Comparison of ENCODE assay signal across 27 mouse cellular contexts in the genomic region with DNA sequence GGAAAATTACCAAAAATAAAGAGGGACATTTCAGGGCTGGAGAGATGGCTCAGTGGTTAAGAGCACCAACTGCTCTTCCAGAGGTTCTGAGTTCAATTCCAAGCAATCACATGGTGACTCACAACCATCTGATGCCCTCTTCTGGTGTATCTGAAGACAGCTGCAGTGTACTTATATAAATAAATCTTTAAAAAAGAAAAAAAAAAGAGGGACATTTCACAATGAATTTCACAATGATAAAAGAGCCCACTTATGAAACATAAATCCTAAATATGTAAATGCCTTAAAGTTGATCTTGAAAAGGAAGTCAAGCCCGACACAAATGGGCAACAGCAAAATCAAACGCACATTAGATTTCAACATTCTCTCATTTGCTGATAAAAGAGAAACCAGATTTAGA. TPM values are rescaled to one million over a fixed set of nuclear protein-coding genes. Genes with fewer than 3 reads are reported as not detected.
DNase-seq lines count a peak whose midpoint lies in the region; TF ChIP-seq lines count a peak whose summit lies in the region.
"Had no signal": no experiment of that assay in that cellular context is flagged by ENCODE, and none has a peak within 500 bp of the region (broad histone marks: within the 10 kb centered on the region; RNA-seq: fewer than 3 reads in every experiment).

No protein-coding gene starts in this region.

- no peaks in the 10 kb centered on the region for H3K79me2 ChIP-seq in heart, adult 2 months (replicated peaks; ENCODE audit: control insufficient read depth, insufficient read depth, low read length)
- peaks cover 9% of the 10 kb centered on the region for H3K79me2 ChIP-seq in MEL (ENCODE audit: control insufficient read depth, insufficient read depth, low read length, poor library complexity)

- TF ChIP-seq CTCF in heart, adult 2 months (IDR thresholded peaks at IDR 0.05) = peak; percentile 30; the same call in 1 of the 2 replicates
- TF ChIP-seq CTCF in left cerebral cortex, adult 2 months (IDR thresholded peaks at IDR 0.05) = peak; percentile 26
- peak; percentile 6 to 50 (median 20); a peak in 2 of 6 replicates for TF ChIP-seq CTCF in MEL (IDR thresholded peaks at IDR 0.05 in 2 of 3, conservative IDR thresholded peaks at IDR 0.05 in 1 of 3; ENCODE audit: control insufficient read depth in 1 of 3, insufficient read depth in 1 of 3, low read depth in 2 of 3, low read length in 3 of 3, poor library complexity in 1 of 3, severe bottlenecking in 1 of 3)

- no peak overlapping the region for H3K4me3 ChIP-seq in heart, adult 2 months
- H3K4me3 ChIP-seq in left cerebral cortex, adult 2 months = no peak overlapping the region
- no peak overlapping the region for H3K4me3 ChIP-seq in MEL (ENCODE audit: control insufficient read depth in 1 of 2, insufficient read depth in 1 of 2, low read depth in 2 of 2, low read length in 2 of 2)
- H3K4me3 ChIP-seq: erythroblast, embryonic 14.5 days; hindbrain, embryonic 10.5 days; intestine, embryonic 15.5 days; limb, embryonic 10.5 days; limb, embryonic 15.5 days; midbrain, embryonic 15.5 days had no signal

- intact Hi-C loops in heart, adult 2 months (cut with DNase I) = no loop called here
- intact Hi-C loops in left cerebral cortex, adult 2 months (cut with DNase I) = no loop called here

- no peaks in the 10 kb centered on the region for H3K9me3 ChIP-seq in MEL (replicated peaks; ENCODE audit: insufficient read depth, low read length)
- H3K9me3 ChIP-seq: hindbrain, embryonic 10.5 days; intestine, embryonic 15.5 days; limb, embryonic 10.5 days; limb, embryonic 15.5 days; midbrain, embryonic 15.5 days had no signal

- H3K27ac ChIP-seq in heart, adult 2 months = no peak overlapping the region
- no peak overlapping the region for H3K27ac ChIP-seq in left cerebral cortex, adult 2 months
- no peak overlapping the region for H3K27ac ChIP-seq in MEL (ENCODE audit: control insufficient read depth, low read depth, low read length)
- H3K27ac ChIP-seq: hindbrain, embryonic 10.5 days; intestine, embryonic 15.5 days; limb, embryonic 10.5 days; limb, embryonic 15.5 days; midbrain, embryonic 15.5 days had no signal

- no peak for TF ChIP-seq POLR2A in heart, adult 2 months (IDR thresholded peaks at IDR 0.05; ENCODE audit: insufficient read depth, low read depth, low read length)
- no peak for TF ChIP-seq POLR2A in MEL (IDR thresholded peaks at IDR 0.05; ENCODE audit: control insufficient read depth in 1 of 2, insufficient read depth in 1 of 2, low read depth in 1 of 2, low read length in 2 of 2, poor library complexity in 1 of 2)

- H3K4me1 ChIP-seq in heart, adult 2 months (ENCODE audit: control insufficient read depth, insufficient read depth, low read length) = no peaks in the 10 kb centered on the region; the same call in 1 of the 2 replicates
- H3K4me1 ChIP-seq in MEL (ENCODE audit: control insufficient read depth in 1 of 2, insufficient read depth in 2 of 2, low read length in 2 of 2) = peaks cover 5 to 8% of the 10 kb centered on the region in 2 experiments; a peak in 2 of 4 replicates
- H3K4me1 ChIP-seq: intestine, embryonic 15.5 days; limb, embryonic 15.5 days had no signal

- no peaks in the 10 kb centered on the region for H3K36me3 ChIP-seq in heart, adult 2 months (ENCODE audit: control insufficient read depth, insufficient read depth, low read length)
- H3K36me3 ChIP-seq in MEL (ENCODE audit: control insufficient read depth in 1 of 2, insufficient read depth in 2 of 2, low read length in 2 of 2) = peaks cover 0 to 11% of the 10 kb centered on the region in 2 experiments; a peak in 2 of 4 replicates
- H3K36me3 ChIP-seq: hindbrain, embryonic 10.5 days; intestine, embryonic 15.5 days; limb, embryonic 10.5 days; limb, embryonic 15.5 days; midbrain, embryonic 15.5 days had no signal

- TF ChIP-seq RAD21 in MEL (IDR thresholded peaks at IDR 0.05; ENCODE audit: low read depth, low read length) = peak; percentile 56

- H3K27me3 ChIP-seq in heart, adult 2 months (ENCODE audit: control insufficient read depth, insufficient read depth, low read length) = no peaks in the 10 kb centered on the region
- H3K27me3 ChIP-seq in MEL (ENCODE audit: control insufficient read depth in 1 of 2, insufficient read depth in 2 of 2, low read length in 2 of 2) = no peaks in the 10 kb centered on the region
- H3K27me3 ChIP-seq: intestine, embryonic 15.5 days; limb, embryonic 15.5 days; midbrain, embryonic 15.5 days had no signal

- WGBS in heart, adult 2 months = 80% methylated on average over 2 of the region's 2 CpGs

- no peak for TF ChIP-seq EP300 in heart, adult 2 months (IDR thresholded peaks at IDR 0.05; ENCODE audit: insufficient read depth, low read depth, low read length)
- TF ChIP-seq EP300 in MEL (IDR thresholded peaks at IDR 0.05; ENCODE audit: low read depth in 1 of 2, low read length in 2 of 2) = no peak

- H3K9ac ChIP-seq in heart, adult 2 months (ENCODE audit: low read depth, low read length) = no peak overlapping the region
- no peak overlapping the region for H3K9ac ChIP-seq in MEL (ENCODE audit: control insufficient read depth, low read depth, low read length, poor library complexity, severe bottlenecking)
- H3K9ac ChIP-seq: forebrain, postnatal 0 days; intestine, embryonic 15.5 days; limb, embryonic 15.5 days had no signal

- DNase-seq in heart, adult 2 months = no peak
- DNase-seq in heart, adult 9 months (ENCODE audit: low spot score in 2 of 2) = no peak
- no peak for DNase-seq in left cerebral cortex, adult 2 months (ENCODE audit: extremely low spot score in 1 of 2, low spot score in 2 of 2)
- DNase-seq in left cerebral cortex, adult 8-10 months (ENCODE audit: low spot score in 2 of 2) = no peak
- DNase-seq in 3T3-L1 (ENCODE audit: low read depth, low spot score) = peak; percentile 49
- DNase-seq in MEL (ENCODE audit: low read depth, low spot score) = peak; percentile 56
- no peak for DNase-seq in right cerebral cortex, postnatal 14 days
- no peak for DNase-seq in adrenal gland, adult 18-20 months (ENCODE audit: low spot score in 2 of 2)
- DNase-seq: adrenal gland, postnatal 25 days; B cell, adult 2 months; cerebellum, adult 18-20 months; forebrain, postnatal 0 days; gastrocnemius, postnatal 25 days; heart, adult 18-20 months; heart, postnatal 14 days; kidney, postnatal 25 days; lung, postnatal 10 days; right cerebral cortex, adult 18-20 months; right cerebral cortex, postnatal 4 days; thymus, adult 2 months; thymus, postnatal 36 days had no signal

TF ChIP-seq in MEL, 35 proteins besides CTCF, POLR2A, EP300 and RAD21 (continues in another document):
- TF ChIP-seq POLR2AphosphoS5 (IDR thresholded peaks at IDR 0.05; ENCODE audit: borderline replicate concordance, low read depth, low read length) (no peak), TCF12 (IDR thresholded peaks at IDR 0.05; ENCODE audit: low read depth, low read length) (no peak), RCOR1 (IDR thresholded peaks at IDR 0.05; ENCODE audit: low read depth, low read length) (0 out of 2 replicates have a peak, but pooled peaks have one; percentile 30), GABPA (IDR thresholded peaks at IDR 0.05; ENCODE audit: low read depth, low read length) (no peak), NELFE (IDR thresholded peaks at IDR 0.05; ENCODE audit: low read depth, low read length) (no peak), SIN3A (IDR thresholded peaks at IDR 0.05; ENCODE audit: low read length) (peak; percentile 27; the same call in 1 of the 2 replicates), ZMIZ1 (IDR thresholded peaks at IDR 0.05; ENCODE audit: low read depth, low read length) (no peak), POLR2AphosphoS2 (IDR thresholded peaks at IDR 0.05; ENCODE audit: low read length) (no peak), MYB (IDR thresholded peaks at IDR 0.05; ENCODE audit: low read depth, low read length) (no peak), HCFC1 (IDR thresholded peaks at IDR 0.05; ENCODE audit: low read depth, low read length) (no peak), ZNF384 (IDR thresholded peaks at IDR 0.05; ENCODE audit: low read depth, low read length) (peak; percentile 92), GATA1 (IDR thresholded peaks at IDR 0.05; ENCODE audit: low read depth, low read length) (no peak), USF1 (IDR thresholded peaks at IDR 0.05; ENCODE audit: low read depth, low read length) (0 out of 2 replicates have a peak, but pooled peaks have one; percentile 27), MEF2A (IDR thresholded peaks at IDR 0.05; ENCODE audit: extremely low read depth, insufficient replicate concordance, low read depth, low read length, poor library complexity, severe bottlenecking) (no peak), JUND (IDR thresholded peaks at IDR 0.05; ENCODE audit: low read depth, low read length) (no peak), KAT2A (conservative IDR thresholded peaks at IDR 0.05; ENCODE audit: low read depth, low read length) (no peak), SMC3 (IDR thresholded peaks at IDR 0.05; ENCODE audit: low read depth, low read length) (peak; percentile 73), MYC (IDR thresholded peaks at IDR 0.05; ENCODE audit: low read depth, low read length) (peak; percentile 86), MAX (IDR thresholded peaks at IDR 0.05; ENCODE audit: low read length) (0 out of 2 replicates have a peak, but pooled peaks have one; percentile 15), MAFK (IDR thresholded peaks at IDR 0.05; ENCODE audit: borderline replicate concordance, low read depth, low read length) (no peak), CHD2 (IDR thresholded peaks at IDR 0.05; ENCODE audit: low read length) (no peak), ELF1 (IDR thresholded peaks at IDR 0.05; ENCODE audit: low read depth, low read length) (no peak), TAL1 (IDR thresholded peaks at IDR 0.05; ENCODE audit: low read length) (no peak), ZC3H11A (IDR thresholded peaks at IDR 0.05; ENCODE audit: low read depth, low read length) (peak; percentile 56; the same call in 1 of the 2 replicates), ZKSCAN1 (IDR thresholded peaks at IDR 0.05; ENCODE audit: low read depth, low read length) (no peak), BHLHE40 (IDR thresholded peaks at IDR 0.05; ENCODE audit: borderline replicate concordance, low read depth, low read length) (no peak), USF2 (IDR thresholded peaks at IDR 0.05; ENCODE audit: borderline replicate concordance in 1 of 2, insufficient read depth in 1 of 2, low read depth in 1 of 2, low read length in 2 of 2) (no peak)

RNA-seq across cellular contexts. Expression of gene Ern1, which starts 10.3 kb away (rescaled TPM):
- 10 to 100 TPM; 10.2 to 13.9 TPM for total RNA-seq in heart, adult 2 months (2021)
- 6.4 and 9.8 TPM in 2 replicates for polyA plus RNA-seq in heart, adult 2 months (2012; rRNA removed)
- total RNA-seq in left cerebral cortex, adult 2 months (2021) = 10 to 100 TPM; 10.4 to 11.3 TPM
- total RNA-seq in left cerebral cortex, adult 8-10 months (2022) = 10 to 100 TPM in 1 of 4 experiments, 1 to 10 TPM in 3; 8.2 to 10.5 (median 9.2) TPM
- 4.3 and 4.8 TPM in 2 replicates for total RNA-seq in MEL (2012; rRNA removed)
- 1 to 10 TPM in 1 of 2 experiments, not detected in 1; 5.7 TPM for polyA plus RNA-seq in MEL (2012; ENCODE audit: insufficient read depth in 1 of 2, insufficient read length in 2 of 2, low read depth in 1 of 2, low replicate concordance in 2 of 2, missing spikeins in 1 of 2)
- total RNA-seq in adrenal gland, adult 18-20 months (2021) = 100 to 1,000 TPM in 1 of 2 experiments, 10 to 100 TPM in 1; 74.1 to 154 TPM

Comparison
In these comparisons a context has a peak if more than half of its experiments do, and no peak if none do; other contexts are left out.
1. DNase-seq: peak in 3T3-L1 (single experiment) and MEL (single experiment); none in heart, adult 2 months (0 of 2), heart, adult 9 months (0 of 2), left cerebral cortex, adult 2 months (0 of 2), left cerebral cortex, adult 8-10 months (0 of 2), right cerebral cortex, postnatal 14 days (single experiment) and adrenal gland, adult 18-20 months (0 of 2).
2. RNA of gene Ern1, which starts 10.3 kb away (total RNA-seq): 74.1 to 154 TPM in adrenal gland, adult 18-20 months; 10.2 to 13.9 TPM in heart, adult 2 months, 10.4 to 11.3 TPM in left cerebral cortex, adult 2 months, 8.2 to 10.5 TPM in left cerebral cortex, adult 8-10 months and 4.3 to 4.8 TPM in MEL; every median in the first group is over 4 times any median in the second.
3. Peak in every context shown above with its lines, with median percentiles within 50 percentile points of each other: CTCF ChIP-seq.